Mouse (Mus musculus) small intestine, adult 2 months (tissue): Measurements from ENCODE around the gene Tmub2. TPM values are rescaled to one million over a fixed set of nuclear protein-coding genes. Genes with fewer than 3 reads are reported as not detected.

Experiments
- H3K27ac ChIP-seq: fragments of 200-500 bp; 2 replicates; pipeline ENCODE4 v1.5.1; 2012; ENCODE audit warnings: low read depth, low read length, control low read depth, inconsistent platforms; ENCODE audit not compliant: insufficient read depth
- H3K27me3 ChIP-seq: fragments of 200-500 bp; 2 replicates; pipeline ENCODE4 v1.6.1; 2012; ENCODE audit warnings: mild to moderate bottlenecking, moderate library complexity, low read length, inconsistent platforms; ENCODE audit not compliant: control insufficient read depth, insufficient read depth
- H3K36me3 ChIP-seq: fragments of 200-500 bp; 2 replicates; pipeline ENCODE4 v1.6.1; 2012; ENCODE audit warnings: mild to moderate bottlenecking, low read length, control low read depth, inconsistent platforms; ENCODE audit not compliant: control insufficient read depth, insufficient read depth
- H3K4me1 ChIP-seq: fragments of 200-500 bp; 2 replicates; pipeline ENCODE4 v1.6.1; 2012; ENCODE audit warnings: low read length, inconsistent platforms, mixed read lengths; ENCODE audit not compliant: control insufficient read depth, insufficient read depth, insufficient read length
- H3K4me3 ChIP-seq: fragments of 200-500 bp; 2 replicates; pipeline ENCODE4 v1.5.1; 2012; ENCODE audit warnings: low read depth, mild to moderate bottlenecking, control low read depth, inconsistent platforms, low read length, moderate library complexity
- CTCF ChIP-seq: fragments of 200-500 bp; IDR thresholded peaks from 2 replicates; pipeline ENCODE4 v1.5.1; 2012; ENCODE audit warnings: low read depth, mild to moderate bottlenecking, control low read depth, inconsistent platforms, low read length, moderate library complexity, mixed read lengths; ENCODE audit not compliant: insufficient replicate concordance, insufficient read length; ENCODE audit errors: extremely low read depth
- POLR2A ChIP-seq: fragments of 200-500 bp; IDR thresholded peaks from 2 replicates; pipeline ENCODE4 v1.6.1; 2012; ENCODE audit warnings: low read depth, mild to moderate bottlenecking, control low read depth, inconsistent platforms, low read length, moderate library complexity
- WGBS: fragments of 180-500 bp; shearing (Covaris S2); methylation state at CpG from one replicate; pipeline ENCODE4 v1.1.7; 2018; 5-methylcytosine and 5-hydroxymethylcytosine counted together
- polyA plus RNA-seq: library from polyadenylated mRNA; depleted of rRNA; stranded (reverse); fragments of >200 nt; gene quantifications from 2 replicates; pipeline ENCODE4 v1.2.3, GENCODE M21; 2012

Tmub2 gene
- polyA plus RNA-seq, 1 experiment = 60.2 TPM

- Histone ChIP-seq H3K27ac (no peak overlapping the region), H3K27me3 (no peaks in the 10 kb centered on the region), H3K36me3 (peaks cover 48% of the 10 kb centered on the region), H3K4me1 (no peaks in the 10 kb centered on the region), H3K4me3 (no peak overlapping the region)
- WGBS = 71% methylated on average over 6 of the region's 6 CpGs
- TF ChIP-seq POLR2A = no peak
- TF ChIP-seq CTCF = no peak
Observed at GRCm38 (mm10) chr11:102289511-102290100, 4.9 kb downstream of the Tmub2 start.

DNA sequence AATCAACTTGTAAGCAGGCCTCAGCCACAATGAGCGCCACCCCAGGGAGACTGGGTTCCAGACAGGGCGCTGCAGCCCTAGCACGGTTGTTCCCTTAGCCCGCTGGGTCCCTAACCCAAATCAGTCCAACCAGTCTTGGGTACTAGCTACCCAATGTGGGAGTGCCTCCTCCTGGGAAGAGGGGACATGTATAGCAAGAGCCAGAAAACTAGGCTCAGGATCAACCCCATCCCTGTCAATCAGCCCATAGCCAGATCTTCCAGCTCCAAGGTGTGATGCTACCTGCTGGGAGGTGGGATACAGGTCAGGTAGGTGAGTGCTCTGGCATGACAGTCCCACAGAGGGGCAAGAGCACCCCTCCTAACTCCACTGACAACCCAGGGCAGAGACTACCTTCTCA, 5.4 kb downstream of the Tmub2 start:
- H3K27ac ChIP-seq = no peak overlapping the region
- WGBS = 89% methylated on average over 4 of the region's 4 CpGs
- no peak overlapping the region for H3K4me3 ChIP-seq
- TF ChIP-seq POLR2A (no peak), CTCF (no peak)
- peaks cover 4% of the 10 kb centered on the region; the same call in 1 of the 2 replicates for H3K4me1 ChIP-seq
- no peaks in the 10 kb centered on the region for H3K27me3 ChIP-seq
- H3K36me3 ChIP-seq = peaks cover 48% of the 10 kb centered on the region

DNA sequence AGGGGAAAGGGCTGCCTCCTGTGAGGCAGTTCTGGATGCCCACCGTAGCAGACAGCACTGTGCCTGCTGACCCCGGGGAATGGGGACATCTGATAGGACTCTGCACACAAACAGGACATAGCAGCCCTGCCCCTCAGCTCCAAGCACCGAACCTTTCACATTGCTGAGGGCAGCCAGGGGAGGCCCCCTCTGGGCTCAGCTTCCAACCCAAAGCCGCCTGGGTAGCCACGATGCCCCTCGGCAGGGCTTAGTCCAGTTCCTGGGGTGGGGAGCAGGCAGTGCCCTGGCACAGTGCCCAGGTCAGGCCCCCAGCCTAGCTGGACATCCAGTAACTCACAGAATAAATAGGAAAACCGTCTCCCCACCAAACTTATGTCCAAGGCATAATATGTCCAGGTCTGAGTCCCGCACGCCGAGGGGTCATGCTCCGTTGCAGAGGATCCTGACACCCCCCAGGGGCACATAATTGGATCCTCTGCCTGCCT, 6.4 kb downstream of the Tmub2 start:
- 87% methylated on average over 11 of the region's 11 CpGs for WGBS
- H3K4me1 ChIP-seq = peaks cover 7% of the 10 kb centered on the region; the same call in 1 of the 2 replicates
- no peak overlapping the region for H3K4me3 ChIP-seq
- H3K36me3 ChIP-seq = peaks cover 48% of the 10 kb centered on the region
- no peaks in the 10 kb centered on the region for H3K27me3 ChIP-seq
- no peak overlapping the region for H3K27ac ChIP-seq
- TF ChIP-seq CTCF = no peak
- TF ChIP-seq POLR2A = no peak

- TF ChIP-seq POLR2A (no peak), CTCF (no peak)
- peaks cover 7% of the 10 kb centered on the region; the same call in 1 of the 2 replicates for H3K4me1 ChIP-seq
- no peak overlapping the region for H3K4me3 ChIP-seq
- H3K36me3 ChIP-seq = peaks cover 30% of the 10 kb centered on the region
- H3K27ac ChIP-seq = no peak overlapping the region
- 95% methylated on average over 13 of the region's 13 CpGs for WGBS
- H3K27me3 ChIP-seq = no peaks in the 10 kb centered on the region
Observed at GRCm38 (mm10) chr11:102293971-102294370, 9.2 kb downstream of the Tmub2 start.

DNA sequence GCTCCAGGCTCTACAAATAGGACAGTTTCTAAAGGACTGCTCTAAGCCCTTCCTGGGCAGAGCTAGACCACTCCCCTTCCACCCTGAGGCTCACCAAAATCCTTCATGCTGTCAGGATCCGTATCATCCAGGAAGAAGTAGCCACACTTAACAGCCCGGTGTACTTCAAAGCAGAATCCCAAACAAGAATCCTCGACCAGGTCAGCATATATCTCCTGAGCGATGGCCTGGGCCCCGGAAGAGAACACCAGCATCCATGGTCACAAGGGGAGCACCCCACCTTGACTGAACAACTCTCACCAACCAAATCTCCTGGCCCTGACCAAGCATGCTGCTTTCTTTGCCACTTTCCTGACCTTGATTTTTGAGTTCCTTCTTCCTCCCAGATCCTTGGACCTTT, 9.7 kb downstream of the Tmub2 start:
- TF ChIP-seq POLR2A (no peak), CTCF (no peak)
- no peak overlapping the region for H3K27ac ChIP-seq
- 76% methylated on average over 5 of the region's 5 CpGs for WGBS

DNA sequence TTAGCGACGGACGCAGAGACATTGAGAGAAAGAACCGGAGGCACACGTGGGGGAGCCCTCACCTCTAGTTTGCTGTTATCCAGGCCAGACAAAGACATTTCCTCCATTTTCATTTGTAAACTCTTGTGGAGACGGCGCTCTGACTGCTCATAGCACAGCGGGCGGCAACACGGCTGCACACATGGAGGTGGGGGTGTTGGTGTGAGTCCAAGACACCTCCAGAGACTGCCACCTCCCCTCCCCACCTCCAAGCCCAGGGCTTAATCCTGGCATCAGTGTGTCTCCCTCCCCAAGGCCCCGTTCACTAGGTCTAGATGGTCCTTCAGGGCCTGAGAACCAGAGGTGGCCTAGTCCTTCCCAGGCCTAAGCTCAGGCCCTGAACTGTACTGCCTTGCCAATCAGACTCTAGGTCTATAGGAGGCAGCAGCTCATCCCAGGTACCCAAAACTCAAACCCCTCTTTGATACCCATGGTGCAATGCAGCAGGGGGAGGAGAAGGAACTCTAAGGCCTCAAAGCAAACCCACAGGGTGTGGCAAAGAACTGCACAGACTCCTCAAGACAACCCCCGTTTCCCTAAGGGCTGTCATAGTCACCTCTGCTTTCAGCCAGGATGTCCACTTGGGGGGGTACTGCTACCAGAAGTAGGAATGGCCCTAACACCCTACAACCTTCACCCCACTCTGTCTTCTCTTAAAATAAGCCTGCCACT, 10.3 kb downstream of the Tmub2 start:
- no peak for TF ChIP-seq POLR2A

More for the DNA sequence above, 9.7 kb downstream of the Tmub2 start:
- no peaks in the 10 kb centered on the region for H3K27me3 ChIP-seq
- H3K36me3 ChIP-seq = peaks cover 26% of the 10 kb centered on the region
- no peak overlapping the region for H3K4me3 ChIP-seq
- H3K4me1 ChIP-seq = peaks cover 7% of the 10 kb centered on the region; the same call in 1 of the 2 replicates

More for the DNA sequence above, 10.3 kb downstream of the Tmub2 start:
- peak overlapping the region; percentile 84 for H3K27ac ChIP-seq
- no peaks in the 10 kb centered on the region for H3K27me3 ChIP-seq
- H3K36me3 ChIP-seq = peaks cover 26% of the 10 kb centered on the region
- H3K4me3 ChIP-seq = peak overlapping the region; percentile 68
- H3K4me1 ChIP-seq = peaks cover 7% of the 10 kb centered on the region; the same call in 1 of the 2 replicates
- 69% methylated on average over 12 of the region's 12 CpGs for WGBS
